Mouse (Mus musculus): ENCODE data around the gene Dclre1a. TPM values are rescaled to one million over a fixed set of nuclear protein-coding genes. Genes with fewer than 3 reads are reported as not detected.

Dclre1a gene
- polyA plus RNA-seq, 1 experiment from 2014 or later = 18.5 TPM

DNA sequence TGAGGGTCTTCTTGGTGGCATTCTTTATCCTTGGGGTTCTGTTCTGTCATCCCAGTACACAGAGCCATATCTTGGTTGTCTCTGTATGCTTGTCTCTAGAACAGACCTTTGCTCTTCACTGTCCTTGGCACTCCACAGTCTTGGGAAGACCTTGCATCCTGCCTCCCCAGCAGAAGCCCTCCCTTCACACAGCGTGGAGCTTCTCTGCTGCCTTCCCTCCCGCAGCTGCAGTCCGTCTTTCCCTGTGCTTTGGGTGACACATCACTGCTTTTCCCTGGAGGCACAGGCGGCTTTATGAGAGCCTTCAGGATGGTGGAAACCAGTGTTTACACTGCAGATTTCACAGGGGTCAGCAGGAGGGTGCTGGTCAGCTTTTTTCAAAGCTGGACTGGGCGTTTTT, 35.8 kb upstream of the Dclre1a start:
- H3K36me3 ChIP-seq (ENCODE audit: control insufficient read depth, insufficient read depth, low read length) = peaks cover 13% of the 10 kb centered on the region; the same call in 1 of the 2 replicates
- no peaks in the 10 kb centered on the region for H3K9me3 ChIP-seq (ENCODE audit: control insufficient read depth, low read length)
- H3K4me2 ChIP-seq (ENCODE audit: low read depth, severe bottlenecking) = no peak overlapping the region
- no peak overlapping the region for H3K27ac ChIP-seq (replicated peaks; ENCODE audit: low read depth, low read length)
- ATAC-seq (ENCODE audit: insufficient number of reproducible peaks, low FRiP score, low TSS enrichment, low read depth) = no peak
- no peak for DNase-seq (ENCODE audit: low spot score)
- WGBS = 68% methylated on average over 5 of the region's 5 CpGs
- H3K4me3 ChIP-seq (ENCODE audit: low read depth, low read length) = no peak overlapping the region
- no peaks in the 10 kb centered on the region for H3K27me3 ChIP-seq (ENCODE audit: control insufficient read depth, insufficient read depth, low read length)
- H3K4me1 ChIP-seq (ENCODE audit: control insufficient read depth, insufficient read depth, low read length) = no peaks in the 10 kb centered on the region
- no peak overlapping the region for H3K9ac ChIP-seq (ENCODE audit: low read length)

DNA sequence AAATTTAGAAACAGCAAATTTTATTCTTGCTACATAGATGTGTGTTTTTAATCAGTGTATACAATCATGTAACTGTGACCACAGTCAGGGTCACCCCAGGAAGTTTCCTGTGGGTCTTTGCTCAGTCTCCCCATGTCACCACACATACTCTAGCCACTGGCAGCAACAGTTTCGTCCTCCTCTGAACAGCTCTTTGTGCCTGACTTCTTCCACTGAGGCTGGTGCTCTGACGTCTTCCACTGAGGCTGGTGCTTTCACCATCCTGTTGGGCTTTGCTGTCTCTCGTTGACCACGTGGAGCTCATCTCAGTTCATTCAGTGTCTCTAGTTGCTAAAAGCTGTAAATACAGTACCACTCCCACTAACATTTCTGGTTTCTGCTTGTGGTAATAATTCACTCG, 34.0 kb upstream of the Dclre1a start:
- Histone ChIP-seq H3K4me2 (ENCODE audit: low read depth, severe bottlenecking) (no peak overlapping the region), H3K4me1 (ENCODE audit: control insufficient read depth, insufficient read depth, low read length) (no peaks in the 10 kb centered on the region), H3K27ac (replicated peaks; ENCODE audit: low read depth, low read length) (no peak overlapping the region), H3K36me3 (ENCODE audit: control insufficient read depth, insufficient read depth, low read length) (peaks cover 7% of the 10 kb centered on the region; the same call in 1 of the 2 replicates), H3K9me3 (ENCODE audit: control insufficient read depth, low read length) (no peaks in the 10 kb centered on the region), H3K27me3 (ENCODE audit: control insufficient read depth, insufficient read depth, low read length) (no peaks in the 10 kb centered on the region), H3K4me3 (ENCODE audit: low read depth, low read length) (no peak overlapping the region), H3K9ac (ENCODE audit: low read length) (no peak overlapping the region)
- ATAC-seq (ENCODE audit: insufficient number of reproducible peaks, low FRiP score, low TSS enrichment, low read depth) (no peak), DNase-seq (ENCODE audit: low spot score) (no peak)
- 90% methylated on average over 5 of the region's 5 CpGs for WGBS

DNA sequence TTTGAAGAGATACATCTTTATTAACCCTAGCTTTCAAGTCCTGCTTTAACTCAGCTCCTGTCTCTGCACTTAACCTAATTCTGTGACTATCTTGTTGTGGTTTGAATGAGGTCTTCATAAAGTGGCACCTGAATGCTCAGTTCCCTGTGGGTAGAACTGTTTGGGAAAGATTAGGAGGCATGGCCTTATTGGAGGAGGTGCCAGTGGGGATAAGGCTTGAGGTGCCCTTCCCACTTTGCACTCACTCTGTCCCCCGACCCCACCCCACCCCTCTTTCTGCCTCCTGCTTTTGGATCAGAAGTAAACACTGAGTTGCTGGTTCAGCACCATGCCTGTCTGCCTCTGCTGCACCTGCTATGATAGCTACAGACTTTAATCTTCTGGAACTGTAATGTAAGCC, 29.8 kb upstream of the Dclre1a start:
- no peak overlapping the region for H3K4me2 ChIP-seq (ENCODE audit: low read depth, severe bottlenecking)
- no peak overlapping the region for H3K9ac ChIP-seq (ENCODE audit: low read length)
- ATAC-seq (ENCODE audit: insufficient number of reproducible peaks, low FRiP score, low TSS enrichment, low read depth) (no peak), DNase-seq (ENCODE audit: low spot score) (no peak)
- peaks cover 5% of the 10 kb centered on the region; the same call in 1 of the 2 replicates for H3K36me3 ChIP-seq (ENCODE audit: control insufficient read depth, insufficient read depth, low read length)
- WGBS = 100% methylated on average over 1 of the region's 1 CpGs
- H3K4me1 ChIP-seq (ENCODE audit: control insufficient read depth, insufficient read depth, low read length) = no peaks in the 10 kb centered on the region
- H3K27me3 ChIP-seq (ENCODE audit: control insufficient read depth, insufficient read depth, low read length) = no peaks in the 10 kb centered on the region
- H3K27ac ChIP-seq (replicated peaks; ENCODE audit: low read depth, low read length) = no peak overlapping the region
- no peaks in the 10 kb centered on the region for H3K9me3 ChIP-seq (ENCODE audit: control insufficient read depth, low read length)
- no peak overlapping the region for H3K4me3 ChIP-seq (ENCODE audit: low read depth, low read length)

DNA sequence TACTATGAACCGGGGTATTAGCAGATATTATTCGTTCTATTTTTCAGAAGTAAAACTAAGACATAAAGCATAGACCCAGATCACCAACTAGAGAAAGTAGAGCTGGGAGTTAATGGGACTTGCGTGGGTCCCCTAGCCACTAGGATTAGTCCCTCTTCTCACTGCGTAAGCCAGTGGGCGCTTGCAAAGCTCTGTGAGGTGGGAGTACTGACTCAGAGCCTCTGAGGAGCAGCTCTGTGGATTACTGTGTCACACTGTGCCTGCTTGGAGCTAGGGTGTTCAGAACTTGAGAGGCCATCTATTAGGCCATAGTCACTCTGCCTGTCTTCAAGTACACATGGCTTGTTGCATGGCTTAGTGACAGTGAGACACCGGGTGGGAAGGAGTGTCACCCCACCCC, 25.2 kb upstream of the Dclre1a start:
- H3K4me3 ChIP-seq (ENCODE audit: low read depth, low read length) = no peak overlapping the region
- no peaks in the 10 kb centered on the region for H3K4me1 ChIP-seq (ENCODE audit: control insufficient read depth, insufficient read depth, low read length)
- no peaks in the 10 kb centered on the region for H3K27me3 ChIP-seq (ENCODE audit: control insufficient read depth, insufficient read depth, low read length)
- no peak for DNase-seq (ENCODE audit: low spot score)
- 95% methylated on average over 6 of the region's 6 CpGs for WGBS
- H3K9me3 ChIP-seq (ENCODE audit: control insufficient read depth, low read length) = no peaks in the 10 kb centered on the region
- H3K9ac ChIP-seq (ENCODE audit: low read length) = no peak overlapping the region
- no peaks in the 10 kb centered on the region; the same call in 1 of the 2 replicates for H3K36me3 ChIP-seq (ENCODE audit: control insufficient read depth, insufficient read depth, low read length)
- no peak overlapping the region for H3K27ac ChIP-seq (replicated peaks; ENCODE audit: low read depth, low read length)
- H3K4me2 ChIP-seq (ENCODE audit: low read depth, severe bottlenecking) = no peak overlapping the region
- ATAC-seq (ENCODE audit: insufficient number of reproducible peaks, low FRiP score, low TSS enrichment, low read depth) = no peak

DNA sequence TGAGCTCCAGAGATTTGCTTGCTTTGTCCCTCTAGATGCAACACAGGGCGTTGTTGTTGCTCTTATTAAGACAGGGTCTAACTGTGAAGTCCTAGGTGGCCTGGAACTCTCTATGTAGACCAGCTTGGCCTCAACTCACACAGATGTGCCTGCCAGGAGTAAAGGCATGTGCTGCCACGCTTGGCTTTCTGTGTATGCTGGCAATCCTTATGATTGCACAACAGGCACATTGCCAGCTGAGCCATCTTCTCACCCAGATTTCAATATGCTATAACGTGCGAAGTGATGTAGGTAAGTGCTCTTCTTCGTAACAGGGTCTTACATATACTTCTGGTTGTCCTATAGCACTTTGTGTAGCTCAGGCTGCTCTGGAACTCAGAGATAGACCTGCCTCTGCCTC, 23.9 kb upstream of the Dclre1a start:
- no peak for DNase-seq (ENCODE audit: low spot score)
- Histone ChIP-seq H3K27me3 (ENCODE audit: control insufficient read depth, insufficient read depth, low read length) (no peaks in the 10 kb centered on the region), H3K9me3 (ENCODE audit: control insufficient read depth, low read length) (no peaks in the 10 kb centered on the region), H3K9ac (ENCODE audit: low read length) (no peak overlapping the region), H3K27ac (replicated peaks; ENCODE audit: low read depth, low read length) (no peak overlapping the region; the same call in 1 of the 2 replicates), H3K4me1 (ENCODE audit: control insufficient read depth, insufficient read depth, low read length) (no peaks in the 10 kb centered on the region), H3K4me2 (ENCODE audit: low read depth, severe bottlenecking) (no peak overlapping the region), H3K36me3 (ENCODE audit: control insufficient read depth, insufficient read depth, low read length) (no peaks in the 10 kb centered on the region; the same call in 1 of the 2 replicates), H3K4me3 (ENCODE audit: low read depth, low read length) (no peak overlapping the region)
- 91% methylated on average over 5 of the region's 5 CpGs for WGBS
- no peak for ATAC-seq (ENCODE audit: insufficient number of reproducible peaks, low FRiP score, low TSS enrichment, low read depth)

DNA sequence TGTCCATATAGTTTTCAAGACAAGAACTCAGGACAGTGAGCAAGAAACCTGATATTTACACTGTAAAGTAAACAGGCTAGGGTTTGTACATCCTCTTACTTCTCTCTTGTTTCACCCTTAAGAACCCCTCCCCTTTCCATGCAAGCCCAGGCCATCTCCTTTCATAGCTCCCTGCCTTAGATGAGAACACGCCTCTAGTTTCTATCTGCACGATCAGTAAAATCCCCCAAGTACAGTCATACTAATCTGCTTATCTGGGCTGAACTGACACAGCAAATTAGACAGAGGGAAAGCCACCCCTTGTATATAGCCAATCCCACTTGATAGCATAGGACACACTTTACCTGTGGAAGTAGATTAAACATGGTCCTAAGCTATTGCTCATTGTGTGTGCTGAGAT, 23.2 kb upstream of the Dclre1a start:
- no peak overlapping the region for H3K27ac ChIP-seq (replicated peaks; ENCODE audit: low read depth, low read length)
- no peaks in the 10 kb centered on the region for H3K27me3 ChIP-seq (ENCODE audit: control insufficient read depth, insufficient read depth, low read length)
- H3K9me3 ChIP-seq (ENCODE audit: control insufficient read depth, low read length) = no peaks in the 10 kb centered on the region
- H3K4me3 ChIP-seq (ENCODE audit: low read depth, low read length) = no peak overlapping the region
- no peaks in the 10 kb centered on the region for H3K4me1 ChIP-seq (ENCODE audit: control insufficient read depth, insufficient read depth, low read length)
- no peaks in the 10 kb centered on the region; the same call in 1 of the 2 replicates for H3K36me3 ChIP-seq (ENCODE audit: control insufficient read depth, insufficient read depth, low read length)
- no peak overlapping the region for H3K4me2 ChIP-seq (ENCODE audit: low read depth, severe bottlenecking)
- H3K9ac ChIP-seq (ENCODE audit: low read length) = no peak overlapping the region
- WGBS = 93% methylated on average over 2 of the region's 2 CpGs
- no peak for ATAC-seq (ENCODE audit: insufficient number of reproducible peaks, low FRiP score, low TSS enrichment, low read depth)
- DNase-seq (ENCODE audit: low spot score) = no peak

DNA sequence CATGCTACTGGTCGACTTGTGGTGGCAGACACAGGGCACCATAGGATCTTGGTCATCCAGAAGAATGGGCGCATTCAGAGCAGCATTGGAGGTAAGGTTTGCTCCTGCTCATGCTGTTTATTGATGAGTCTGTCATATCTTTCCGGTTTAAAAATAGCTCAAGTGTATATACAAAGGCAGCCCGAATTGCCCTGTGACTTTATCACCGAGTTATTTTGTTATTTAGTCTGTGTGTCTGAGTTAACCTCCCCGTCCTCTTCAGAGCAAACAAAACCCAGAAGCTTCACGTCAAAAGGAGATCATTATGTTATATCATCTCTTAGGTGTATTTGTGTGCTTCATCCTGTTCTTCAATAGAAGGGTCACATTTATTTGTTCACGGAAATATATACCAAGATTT, 22.8 kb upstream of the Dclre1a start:
- no peak overlapping the region for H3K4me3 ChIP-seq (ENCODE audit: low read depth, low read length)
- no peak for DNase-seq (ENCODE audit: low spot score)

DNA sequence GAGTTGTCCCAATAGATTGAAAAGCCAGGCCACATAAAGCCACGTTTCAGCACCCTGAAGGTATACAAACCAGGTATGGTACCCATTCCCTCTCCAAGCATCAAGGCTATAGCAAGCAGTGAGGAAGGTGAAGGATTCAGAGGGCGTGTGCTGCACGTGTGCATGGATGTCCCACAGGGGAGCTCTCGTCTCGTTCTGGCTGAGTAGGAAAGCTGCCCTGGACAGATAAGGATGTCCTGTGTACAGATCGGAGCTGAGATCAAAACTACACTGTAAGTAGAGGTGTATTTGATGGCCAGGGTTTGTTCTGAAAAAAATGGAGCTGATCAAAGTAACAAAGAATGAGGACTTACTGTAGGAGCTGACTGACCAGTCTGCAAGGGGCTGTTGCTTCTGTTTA, 18.9 kb upstream of the Dclre1a start:
- Histone ChIP-seq H3K4me1 (ENCODE audit: control insufficient read depth, insufficient read depth, low read length) (no peaks in the 10 kb centered on the region), H3K4me2 (ENCODE audit: low read depth, severe bottlenecking) (no peak overlapping the region), H3K9me3 (ENCODE audit: control insufficient read depth, low read length) (no peaks in the 10 kb centered on the region), H3K27me3 (ENCODE audit: control insufficient read depth, insufficient read depth, low read length) (no peaks in the 10 kb centered on the region), H3K27ac (replicated peaks; ENCODE audit: low read depth, low read length) (no peak overlapping the region), H3K36me3 (ENCODE audit: control insufficient read depth, insufficient read depth, low read length) (peaks cover 2% of the 10 kb centered on the region), H3K4me3 (ENCODE audit: low read depth, low read length) (no peak overlapping the region), H3K9ac (ENCODE audit: low read length) (no peak overlapping the region)
- WGBS = 85% methylated on average over 6 of the region's 6 CpGs
- no peak for DNase-seq (ENCODE audit: low spot score)
- ATAC-seq (ENCODE audit: insufficient number of reproducible peaks, low FRiP score, low TSS enrichment, low read depth) = no peak

More for the DNA sequence above, 22.8 kb upstream of the Dclre1a start:
- no peaks in the 10 kb centered on the region for H3K27me3 ChIP-seq (ENCODE audit: control insufficient read depth, insufficient read depth, low read length)
- H3K9me3 ChIP-seq (ENCODE audit: control insufficient read depth, low read length) = no peaks in the 10 kb centered on the region
- H3K4me2 ChIP-seq (ENCODE audit: low read depth, severe bottlenecking) = no peak overlapping the region
- no peak overlapping the region for H3K27ac ChIP-seq (replicated peaks; ENCODE audit: low read depth, low read length)
- H3K36me3 ChIP-seq (ENCODE audit: control insufficient read depth, insufficient read depth, low read length) = no peaks in the 10 kb centered on the region; the same call in 1 of the 2 replicates
- ATAC-seq (ENCODE audit: insufficient number of reproducible peaks, low FRiP score, low TSS enrichment, low read depth) = no peak
- WGBS = 90% methylated on average over 8 of the region's 8 CpGs
- no peaks in the 10 kb centered on the region for H3K4me1 ChIP-seq (ENCODE audit: control insufficient read depth, insufficient read depth, low read length)
- H3K9ac ChIP-seq (ENCODE audit: low read length) = no peak overlapping the region

DNA sequence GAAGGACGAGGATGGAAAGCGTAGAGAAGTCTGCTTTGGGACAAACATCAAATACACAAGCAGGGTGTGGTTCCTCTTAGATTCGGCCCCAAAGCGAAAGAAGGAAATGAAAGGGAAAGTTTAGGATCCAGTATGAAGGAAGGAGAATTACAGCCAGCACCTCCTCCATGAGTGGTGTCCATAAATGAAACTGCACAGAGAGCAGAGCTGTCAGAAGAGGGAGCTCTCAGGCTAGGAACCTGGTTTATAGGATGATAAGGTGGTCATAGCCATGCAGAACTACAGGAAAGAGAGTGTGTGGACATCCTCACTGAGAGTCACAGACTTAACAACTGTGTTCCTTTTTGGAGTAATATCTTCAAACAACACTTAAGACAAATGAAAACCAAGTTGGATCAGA, 18.0 kb upstream of the Dclre1a start:
- no peak overlapping the region for H3K4me2 ChIP-seq (ENCODE audit: low read depth, severe bottlenecking)
- H3K9ac ChIP-seq (ENCODE audit: low read length) = no peak overlapping the region
- no peaks in the 10 kb centered on the region for H3K9me3 ChIP-seq (ENCODE audit: control insufficient read depth, low read length)
- no peak overlapping the region for H3K4me3 ChIP-seq (ENCODE audit: low read depth, low read length)
- H3K27me3 ChIP-seq (ENCODE audit: control insufficient read depth, insufficient read depth, low read length) = no peaks in the 10 kb centered on the region
- no peaks in the 10 kb centered on the region for H3K4me1 ChIP-seq (ENCODE audit: control insufficient read depth, insufficient read depth, low read length)
- WGBS = 92% methylated on average over 4 of the region's 4 CpGs
- H3K27ac ChIP-seq (replicated peaks; ENCODE audit: low read depth, low read length) = no peak overlapping the region
- DNase-seq (ENCODE audit: low spot score) = no peak
- H3K36me3 ChIP-seq (ENCODE audit: control insufficient read depth, insufficient read depth, low read length) = peaks cover 2% of the 10 kb centered on the region; the same call in 1 of the 2 replicates
- no peak for ATAC-seq (ENCODE audit: insufficient number of reproducible peaks, low FRiP score, low TSS enrichment, low read depth)
